Mouse (Mus musculus): ENCODE data around the gene Sympk.

- TF ChIP-seq MYC (IDR thresholded peaks at IDR 0.05; ENCODE audit: low read depth, low read length) (no peak), POLR2A (IDR thresholded peaks at IDR 0.05; ENCODE audit: control insufficient read depth in 1 of 2, insufficient read depth in 1 of 2, low read depth in 1 of 2, low read length in 2 of 2, poor library complexity in 1 of 2) (no peak), ZC3H11A (IDR thresholded peaks at IDR 0.05; ENCODE audit: low read depth, low read length) (no peak), POLR2AphosphoS2 (IDR thresholded peaks at IDR 0.05; ENCODE audit: low read length) (no peak)
Measured at GRCm38 (mm10) chr7:19017909-19018308, 6.3 kb upstream of the Sympk start.

Measured in MEL (cell line).